Comparison of ENCODE assay signal across 25 mouse cellular contexts in genomic region chr11:20982500-20982899, GRCm38 (mm10).
"Had no signal": no experiment of that assay in that cellular context is flagged by ENCODE, and none has a peak within 500 bp of the region (broad histone marks: within the 10 kb centered on the region; RNA-seq: fewer than 3 reads in every experiment).

No protein-coding gene starts in this region.

- H3K27me3 ChIP-seq: intestine, embryonic 15.5 days; kidney, embryonic 15.5 days; limb, embryonic 12.5 days; limb, embryonic 15.5 days; megakaryocyte, embryonic 14.5 days; midbrain, embryonic 13.5 days; neural tube, embryonic 13.5 days; stomach, embryonic 15.5 days had no signal

- H3K9me3 ChIP-seq: intestine, embryonic 15.5 days; kidney, embryonic 15.5 days; limb, embryonic 12.5 days; limb, embryonic 15.5 days; megakaryocyte, embryonic 14.5 days; midbrain, embryonic 10.5 days; midbrain, embryonic 13.5 days; neural tube, embryonic 13.5 days; stomach, embryonic 15.5 days had no signal

- DNase-seq: kidney, adult 11 months; kidney, adult 8-10 months; kidney, postnatal 10 days; kidney, postnatal 36 days; layer of hippocampus, postnatal 36 days; left cerebral cortex, postnatal 4 days; liver, postnatal 0 days; retina, postnatal 1 day; right cerebral cortex, postnatal 25 days; spleen, adult 18-20 months; thymus, postnatal 36 days had no signal

- H3K9ac ChIP-seq: intestine, embryonic 15.5 days; kidney, embryonic 15.5 days; limb, embryonic 12.5 days; limb, embryonic 15.5 days; liver, embryonic 14.5 days; liver, postnatal 0 days; midbrain, embryonic 13.5 days; neural tube, embryonic 13.5 days; stomach, embryonic 15.5 days had no signal

- H3K4me1 ChIP-seq: intestine, embryonic 15.5 days; limb, embryonic 12.5 days; limb, embryonic 15.5 days; stomach, embryonic 15.5 days had no signal

- ATAC-seq: intestine, embryonic 15.5 days; liver, postnatal 0 days; midbrain, embryonic 13.5 days; midbrain, embryonic 16.5 days had no signal

- H3K4me3 ChIP-seq: intestine, embryonic 15.5 days; kidney, embryonic 15.5 days; left cerebral cortex, adult 2 months; limb, embryonic 12.5 days; limb, embryonic 15.5 days; megakaryocyte, embryonic 14.5 days; midbrain, embryonic 10.5 days; midbrain, embryonic 13.5 days; myocyte; neural tube, embryonic 13.5 days; stomach, embryonic 15.5 days had no signal

- H3K27ac ChIP-seq: intestine, embryonic 15.5 days; kidney, embryonic 15.5 days; left cerebral cortex, adult 2 months; limb, embryonic 12.5 days; limb, embryonic 15.5 days; liver, embryonic 14.5 days; midbrain, embryonic 10.5 days; midbrain, embryonic 13.5 days; neural tube, embryonic 13.5 days; stomach, embryonic 15.5 days had no signal

- H3K36me3 ChIP-seq: intestine, embryonic 15.5 days; kidney, embryonic 15.5 days; limb, embryonic 12.5 days; limb, embryonic 15.5 days; midbrain, embryonic 10.5 days; midbrain, embryonic 13.5 days; neural tube, embryonic 13.5 days; stomach, embryonic 15.5 days had no signal

- H3K4me2 ChIP-seq: intestine, embryonic 15.5 days; kidney, embryonic 15.5 days; limb, embryonic 12.5 days; limb, embryonic 15.5 days; liver, embryonic 11.5 days; midbrain, embryonic 13.5 days; neural tube, embryonic 13.5 days; stomach, embryonic 15.5 days had no signal
